Mouse (Mus musculus) erythroblast, embryonic 14.5 days (primary cell): ENCODE results near the gene Ubash3b.

Experiments
- GATA1 ChIP-seq: IDR thresholded peaks from 2 replicates; pipeline ENCODE4 v1.6.1; 2012; ENCODE audit warnings: low read length, inconsistent platforms, mixed read lengths
- TAL1 ChIP-seq: IDR thresholded peaks from 3 replicates; pipeline ENCODE4 v1.6.1; 2012; ENCODE audit warnings: low read length, inconsistent platforms, mixed read lengths

- TF ChIP-seq TAL1 (no peak), GATA1 (no peak)
Measured at GRCm38 (mm10) chr9:41099067-41099466, 62.4 kb downstream of the Ubash3b start.
